Mouse (Mus musculus) limb, embryonic 14.5 days (tissue): ENCODE data around the gene Pxylp1. TPM values are rescaled to one million over a fixed set of nuclear protein-coding genes. Genes with fewer than 3 reads are reported as not detected.
"Not testable (repeated sequence)": the region's sequence is repeated elsewhere in the genome, so short reads cannot be mapped to it uniquely, and the experiment has no call there.

Experiments
- ATAC-seq: fragments of 200-750 bp; cut with Nextera tagmentation; 2 replicates; pipeline ENCODE4 v1.8.0; 2017; ENCODE audit warnings: low read depth, moderate number of reproducible peaks, moderate TSS enrichment; ENCODE audit not compliant: low FRiP score
- DNase-seq: peaks from one replicate; pipeline ENCODE4 v3.0.0-alpha.2; 2015; ENCODE audit warnings: low spot score
- H3K27ac ChIP-seq: fragments of 300-500 bp; sonication (generic); replicated peaks from 2 replicates; pipeline ENCODE4 v1.5.1; 2014; ENCODE audit warnings: low read depth, mild to moderate bottlenecking, low read length, moderate library complexity, mixed read lengths
- H3K27me3 ChIP-seq: fragments of 300-500 bp; sonication (generic); 2 replicates; pipeline ENCODE4 v1.6.1; 2014; ENCODE audit warnings: low read length, mixed read lengths; ENCODE audit not compliant: control insufficient read depth, insufficient read depth
- H3K36me3 ChIP-seq: fragments of 300-500 bp; sonication (generic); 2 replicates; pipeline ENCODE4 v1.6.1; 2014; ENCODE audit warnings: mild to moderate bottlenecking, low read length, moderate library complexity, mixed read lengths; ENCODE audit not compliant: control insufficient read depth, insufficient read depth
- H3K4me1 ChIP-seq: fragments of 300-500 bp; sonication (generic); 2 replicates; pipeline ENCODE4 v1.6.1; 2014; ENCODE audit warnings: antibody characterized with exemption, low read length, mixed read lengths; ENCODE audit not compliant: control insufficient read depth, insufficient read depth
- H3K4me2 ChIP-seq: fragments of 300-500 bp; sonication (generic); replicated peaks from 2 replicates; pipeline ENCODE4 v1.6.1; 2014; ENCODE audit warnings: low read depth, mild to moderate bottlenecking, low read length, moderate library complexity; ENCODE audit not compliant: severe bottlenecking
- H3K4me3 ChIP-seq: fragments of 300-500 bp; sonication (generic); replicated peaks from 2 replicates; pipeline ENCODE4 v1.5.1; 2014; ENCODE audit warnings: low read length
- H3K9ac ChIP-seq: fragments of 300-500 bp; sonication (generic); 2 replicates; pipeline ENCODE4 v1.6.1; 2014; ENCODE audit warnings: mild to moderate bottlenecking, low read depth, low read length, moderate library complexity; ENCODE audit not compliant: severe bottlenecking
- H3K9me3 ChIP-seq: fragments of 300-500 bp; sonication (generic); 2 replicates; pipeline ENCODE4 v1.6.1; 2016; ENCODE audit warnings: low read length; ENCODE audit not compliant: control insufficient read depth
- POLR2A ChIP-seq: fragments of 200-500 bp; IDR thresholded peaks from 2 replicates; pipeline ENCODE4 v1.8.0; 2012; ENCODE audit warnings: inconsistent platforms, mild to moderate bottlenecking, moderate library complexity, borderline replicate concordance; ENCODE audit not compliant: insufficient read depth, insufficient read length; ENCODE audit errors: extremely low read depth
- WGBS: fragments of 180-500 bp; shearing (Covaris S2); extraction: QIAGEN DNeasy Blood & Tissue Kit; methylation state at CpG from one replicate; pipeline ENCODE4 v1.1.7; 2014; 5-methylcytosine and 5-hydroxymethylcytosine counted together
- polyA plus RNA-seq, 2 experiments: library from polyadenylated mRNA; depleted of rRNA in 1 of 2; stranded (reverse) in 1 of 2; unstranded in 1 of 2; fragments of >200 nt; fragmentation: Nextera tagmentation in 1 of 2; extraction: Ambion mirVana in 1 of 2; gene quantifications; 2 replicates each; pipeline versions ENCODE4 v1.2.1 to v1.2.3; 2012 to 2014

Gene Pxylp1
- polyA plus RNA-seq (2012; rRNA removed): 26.0 and 29.7 TPM in 2 replicates
- polyA plus RNA-seq (2014; fragmentation: Nextera tagmentation; extraction: Ambion mirVana): 27.7 and 29.3 TPM in 2 replicates

DNA sequence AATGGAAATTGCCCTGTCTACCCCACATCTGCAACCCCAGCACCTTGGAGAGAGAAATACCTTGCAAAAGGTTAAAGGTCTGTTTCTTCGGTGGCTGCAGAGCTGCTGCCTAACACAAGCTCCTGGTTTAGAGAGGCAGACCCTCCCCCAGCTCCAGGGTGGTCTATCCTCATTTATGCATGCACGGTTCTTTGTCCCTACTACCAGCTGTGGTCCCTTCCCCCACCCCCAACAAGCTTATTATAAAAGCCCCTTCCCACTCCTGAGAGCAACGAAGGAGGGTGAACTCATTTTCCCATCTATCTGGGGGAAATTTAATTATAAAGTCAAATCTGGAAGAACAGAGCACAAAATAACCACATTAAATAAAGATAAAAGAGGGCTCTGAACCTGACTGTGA is at the start of gene Pxylp1:
Gene Pxylp1 (minus strand): TSS at position 124 of the 400 bp plus-strand sequence.
- Histone ChIP-seq H3K27ac (no peak within 1 kb of the TSS), H3K4me2 (no peak within 1 kb of the TSS), H3K4me3 (no peak within 1 kb of the TSS), H3K9ac (no peak within 1 kb of the TSS), H3K27me3 (no peaks in the 10 kb centered on the region), H3K9me3 (no peaks in the 10 kb centered on the region), H3K4me1 (peaks cover 12% of the 10 kb centered on the region), H3K36me3 (no peaks in the 10 kb centered on the region)
- TF ChIP-seq POLR2A: no peak
- DNase-seq: no peak
- no peak for ATAC-seq
- WGBS: 11% methylated on average over 3 of the region's 3 CpGs

DNA sequence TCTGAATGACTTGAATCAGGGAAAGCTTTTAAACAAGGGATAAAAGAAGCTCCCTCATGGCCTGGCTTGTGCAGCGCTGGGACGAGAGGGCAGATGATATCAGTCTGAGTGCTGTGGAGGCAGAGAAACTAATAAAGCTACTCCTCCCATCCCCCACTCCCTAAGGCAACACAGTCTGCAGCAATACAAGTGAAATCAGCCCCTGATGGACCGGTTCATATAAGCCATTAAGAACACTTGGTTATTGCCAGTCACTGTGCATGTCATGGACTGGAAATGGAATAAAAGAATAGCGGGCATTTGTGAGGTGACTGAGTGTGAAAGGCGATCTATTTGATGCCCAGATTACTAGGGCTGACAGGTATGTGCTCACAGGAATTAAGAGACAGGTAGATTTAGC is 46.4 kb upstream of the Pxylp1 start:
- H3K4me2 ChIP-seq: no peak overlapping the region
- H3K27ac ChIP-seq: no peak overlapping the region
- no peaks in the 10 kb centered on the region for H3K27me3 ChIP-seq
- DNase-seq: no peak
- no peak for ATAC-seq
- WGBS: 42% methylated on average over 5 of the region's 5 CpGs
- no peaks in the 10 kb centered on the region for H3K4me1 ChIP-seq
- H3K4me3 ChIP-seq: no peak overlapping the region
- no peak for TF ChIP-seq POLR2A
- peaks cover 19% of the 10 kb centered on the region for H3K36me3 ChIP-seq
- H3K9ac ChIP-seq: no peak overlapping the region
- H3K9me3 ChIP-seq: peaks cover 4% of the 10 kb centered on the region; the same call in 1 of the 2 replicates

DNA sequence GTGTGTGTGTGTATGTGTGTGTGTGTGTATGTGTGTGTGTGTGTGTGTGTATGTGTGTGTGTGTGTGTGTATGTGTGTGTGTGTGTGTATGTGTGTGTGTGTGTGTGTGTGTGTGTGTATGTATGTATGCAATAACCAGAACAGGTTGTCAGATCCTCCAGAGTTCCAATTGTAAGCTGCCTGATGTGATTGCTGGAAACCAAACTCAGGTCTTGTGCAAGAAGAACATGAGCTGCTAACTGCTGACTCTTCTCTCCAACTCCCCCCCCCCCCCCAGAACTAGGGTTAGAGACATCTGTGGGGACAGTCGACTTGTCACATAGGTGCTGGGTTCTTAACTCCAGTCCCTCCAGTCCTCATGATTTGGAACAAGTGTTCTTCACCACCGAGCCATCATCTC is 44.0 kb upstream of the Pxylp1 start:
- H3K4me3 ChIP-seq, DNase-seq, H3K4me1 ChIP-seq, H3K4me2 ChIP-seq, H3K27ac ChIP-seq, H3K9me3 ChIP-seq, H3K36me3 ChIP-seq, H3K9ac ChIP-seq, ATAC-seq, H3K27me3 ChIP-seq: not testable (repeated sequence)
- WGBS: 100% methylated on average over 2 of the region's 2 CpGs

DNA sequence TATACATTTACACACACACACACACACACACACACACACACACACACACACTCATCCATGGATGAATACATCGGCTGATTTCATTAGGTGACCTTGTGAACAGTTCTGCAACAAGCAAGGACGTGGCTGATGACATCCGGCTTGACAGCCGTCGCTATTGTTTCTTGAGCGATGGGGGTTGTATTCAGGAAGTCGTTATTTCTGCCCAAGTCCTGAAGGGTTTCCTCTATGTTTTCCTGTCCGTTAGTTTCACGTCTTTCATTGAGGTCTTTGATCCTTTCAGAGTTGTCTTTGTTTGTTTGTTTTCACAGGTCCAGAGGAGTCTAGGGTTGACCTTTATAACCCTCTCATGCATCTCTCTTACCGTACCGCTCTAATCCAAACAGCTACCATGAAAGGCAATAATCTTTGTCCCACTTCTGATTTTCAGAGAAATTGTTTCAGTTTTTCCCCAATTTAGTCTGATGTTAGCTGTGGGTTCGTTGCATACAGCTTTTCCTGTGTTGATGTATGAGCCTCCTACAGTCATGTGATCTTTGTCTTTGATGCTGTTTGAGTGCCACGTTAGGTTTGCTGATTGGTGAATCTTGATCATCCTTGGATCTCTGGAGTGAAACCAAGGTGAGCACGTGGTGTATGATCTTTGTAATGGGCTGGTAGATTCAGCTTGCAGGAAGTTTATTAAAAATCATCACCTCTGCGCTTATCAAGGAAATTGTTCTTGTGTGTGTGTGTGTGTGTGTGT is 43.3 kb upstream of the Pxylp1 start:
- Histone ChIP-seq H3K36me3 (no peaks in the 10 kb centered on the region), H3K9ac (no peak overlapping the region), H3K27ac (no peak overlapping the region), H3K4me3 (no peak overlapping the region), H3K9me3 (peaks cover 1% of the 10 kb centered on the region; the same call in 1 of the 2 replicates), H3K4me1 (no peaks in the 10 kb centered on the region), H3K27me3 (no peaks in the 10 kb centered on the region), H3K4me2 (no peak overlapping the region)
- no peak for TF ChIP-seq POLR2A
- 63% methylated on average over 15 of the region's 15 CpGs for WGBS
- DNase-seq (no peak), ATAC-seq (no peak)

DNA sequence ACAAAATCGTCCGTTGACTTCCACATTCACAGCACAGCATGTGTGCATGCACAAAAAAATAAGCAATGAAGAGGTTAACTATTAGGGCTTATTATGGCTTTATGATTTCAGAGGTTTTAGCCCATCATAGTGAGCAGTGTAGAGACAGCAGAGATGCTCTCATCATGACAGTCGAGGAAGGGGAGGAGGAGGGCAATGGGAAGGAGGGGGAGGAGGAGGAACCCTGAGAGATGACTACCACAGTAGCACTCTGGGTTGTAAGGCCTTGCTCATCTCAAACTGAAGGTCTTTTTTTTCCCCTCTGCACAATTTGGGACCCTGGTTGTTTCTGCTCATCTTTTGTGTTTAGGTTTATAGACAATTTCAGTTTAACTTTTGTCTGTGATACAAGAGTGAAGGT is 42.3 kb upstream of the Pxylp1 start:
- Histone ChIP-seq H3K4me1 (no peaks in the 10 kb centered on the region), H3K9ac (no peak overlapping the region), H3K9me3 (no peaks in the 10 kb centered on the region), H3K4me3 (no peak overlapping the region), H3K27me3 (no peaks in the 10 kb centered on the region), H3K36me3 (no peaks in the 10 kb centered on the region), H3K4me2 (no peak overlapping the region), H3K27ac (no peak overlapping the region)
- DNase-seq (no peak), ATAC-seq (no peak)
- 81% methylated on average over 3 of the region's 3 CpGs for WGBS
- no peak for TF ChIP-seq POLR2A
